Mouse (Mus musculus) common myeloid progenitor, adult 5-6 weeks (primary cell): ENCODE data around the gene Armcx4. TPM values are rescaled to one million over a fixed set of nuclear protein-coding genes. Genes with fewer than 3 reads are reported as not detected.

Experiments used
- ATAC-seq: replicated peaks from 2 replicates; pipeline ENCODE4 v1.8.0; 2016; ENCODE audit warnings: low read depth, mild to moderate bottlenecking, moderate TSS enrichment, inconsistent platforms; ENCODE audit not compliant: poor library complexity, severe bottlenecking
- total RNA-seq: library from RNA; stranded (forward); fragments of 200-1000, 187-1606 nt; gene quantifications from 2 replicates; pipeline ENCODE4 v1.2.3, GENCODE M21; 2017

The Armcx4 gene
- total RNA-seq, 1 experiment from 2014 or later, result 7.9 TPM

- ATAC-seq, result no peak
These were observed 55.5 kb downstream of the Armcx4 start for GRCm38 (mm10) chrX:134741862-134742261.

Other genes with a start within 250 kb of the Armcx4 start
- not detected in 2 replicates for gene Taf7l, start 210.0 kb upstream of the Armcx4 start, total RNA-seq
- 154 and 173 TPM in 2 replicates for gene Timm8a1, start 144.7 kb upstream of the Armcx4 start, total RNA-seq
- 84.5 and 111 TPM in 2 replicates for gene Btk, start 102.9 kb upstream of the Armcx4 start, total RNA-seq
- gene Rpl36a, start 100.9 kb upstream of the Armcx4 start, total RNA-seq, result 6,063 and 10,653 TPM in 2 replicates
- gene Gla, start 85.4 kb upstream of the Armcx4 start, total RNA-seq, result 7.4 and 9.5 TPM in 2 replicates
- gene Hnrnph2, start 85.3 kb upstream of the Armcx4 start, total RNA-seq, result 169 and 185 TPM in 2 replicates
- gene Armcx1, start 31.4 kb downstream of the Armcx4 start, total RNA-seq, result 14.2 and 28.1 TPM in 2 replicates
- gene Armcx6, start 64.9 kb downstream of the Armcx4 start, total RNA-seq, result 6.1 and 10.4 TPM in 2 replicates
- 24.1 and 25.7 TPM in 2 replicates for gene Armcx3, start 70.1 kb downstream of the Armcx4 start, total RNA-seq
- gene Armcx2, start 122.7 kb downstream of the Armcx4 start, total RNA-seq, result 8.1 and 8.5 TPM in 2 replicates